Mouse (Mus musculus): ENCODE results near the gene Ube2v1. TPM values are rescaled to one million over a fixed set of nuclear protein-coding genes. Genes with fewer than 3 reads are reported as not detected.

The Ube2v1 gene
- polyA plus RNA-seq, 1 experiment, result 89.8 TPM

GRCm38 (mm10) chr2:167671101-167671633, 39.3 kb upstream of the Ube2v1 start:
- no peaks in the 10 kb centered on the region for H3K27me3 ChIP-seq (ENCODE audit: control insufficient read depth, insufficient read depth, low read length)
- H3K27ac ChIP-seq (ENCODE audit: insufficient read depth, low read depth, low read length), result peak overlapping the region; percentile 83
- 0 out of 2 replicates have a peak overlapping the region, but pooled peaks have one; percentile 4 for H3K4me3 ChIP-seq (ENCODE audit: low read depth, low read length)
- peaks cover 15% of the 10 kb centered on the region for H3K4me1 ChIP-seq (ENCODE audit: control insufficient read depth, insufficient read depth, insufficient read length, low read length)
- H3K36me3 ChIP-seq (ENCODE audit: control insufficient read depth, insufficient read depth, low read length), result no peaks in the 10 kb centered on the region
- 36% methylated on average over 5 of the region's 5 CpGs for WGBS
- TF ChIP-seq CTCF (IDR thresholded peaks at IDR 0.05; ENCODE audit: extremely low read depth, insufficient read length, insufficient replicate concordance, low read depth, low read length), result no peak
- no peak for TF ChIP-seq POLR2A (IDR thresholded peaks at IDR 0.05; ENCODE audit: low read depth, low read length)

GRCm38 (mm10) chr2:167669398-167669797, 37.5 kb upstream of the Ube2v1 start:
- Histone ChIP-seq H3K27ac (ENCODE audit: insufficient read depth, low read depth, low read length) (no peak overlapping the region), H3K27me3 (ENCODE audit: control insufficient read depth, insufficient read depth, low read length) (no peaks in the 10 kb centered on the region), H3K36me3 (ENCODE audit: control insufficient read depth, insufficient read depth, low read length) (no peaks in the 10 kb centered on the region), H3K4me1 (ENCODE audit: control insufficient read depth, insufficient read depth, insufficient read length, low read length) (peaks cover 15% of the 10 kb centered on the region), H3K4me3 (ENCODE audit: low read depth, low read length) (no peak overlapping the region)
- no peak for TF ChIP-seq POLR2A (IDR thresholded peaks at IDR 0.05; ENCODE audit: low read depth, low read length)
- TF ChIP-seq CTCF (IDR thresholded peaks at IDR 0.05; ENCODE audit: extremely low read depth, insufficient read length, insufficient replicate concordance, low read depth, low read length), result no peak
- 64% methylated on average over 4 of the region's 4 CpGs for WGBS

DNA sequence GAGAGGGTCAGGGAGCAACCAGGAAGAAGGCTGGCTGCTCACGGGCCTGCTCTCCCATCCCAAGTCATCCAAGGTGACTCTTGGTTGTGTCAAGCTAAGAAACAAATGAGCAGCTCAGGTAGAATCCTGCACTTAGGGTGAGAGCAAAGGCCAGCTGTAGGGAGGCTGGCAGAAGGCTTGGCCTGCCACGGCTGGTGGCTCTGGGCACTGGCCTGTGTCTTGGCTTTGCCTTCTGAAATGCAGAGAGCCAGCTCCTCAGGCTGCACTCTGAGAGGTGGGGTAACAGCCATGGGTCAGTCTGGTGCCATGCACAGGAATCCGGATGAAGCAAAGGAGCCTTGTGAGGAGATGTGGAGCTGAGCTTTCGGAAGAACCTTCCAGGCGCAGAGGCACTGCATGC, 36.5 kb upstream of the Ube2v1 start:
- Histone ChIP-seq H3K4me3 (ENCODE audit: low read depth, low read length) (no peak overlapping the region), H3K27ac (ENCODE audit: insufficient read depth, low read depth, low read length) (no peak overlapping the region), H3K36me3 (ENCODE audit: control insufficient read depth, insufficient read depth, low read length) (no peaks in the 10 kb centered on the region), H3K4me1 (ENCODE audit: control insufficient read depth, insufficient read depth, insufficient read length, low read length) (peaks cover 15% of the 10 kb centered on the region), H3K27me3 (ENCODE audit: control insufficient read depth, insufficient read depth, low read length) (no peaks in the 10 kb centered on the region)
- WGBS, result 88% methylated on average over 5 of the region's 5 CpGs
- TF ChIP-seq POLR2A (IDR thresholded peaks at IDR 0.05; ENCODE audit: low read depth, low read length) (no peak), CTCF (IDR thresholded peaks at IDR 0.05; ENCODE audit: extremely low read depth, insufficient read length, insufficient replicate concordance, low read depth, low read length) (no peak)

DNA sequence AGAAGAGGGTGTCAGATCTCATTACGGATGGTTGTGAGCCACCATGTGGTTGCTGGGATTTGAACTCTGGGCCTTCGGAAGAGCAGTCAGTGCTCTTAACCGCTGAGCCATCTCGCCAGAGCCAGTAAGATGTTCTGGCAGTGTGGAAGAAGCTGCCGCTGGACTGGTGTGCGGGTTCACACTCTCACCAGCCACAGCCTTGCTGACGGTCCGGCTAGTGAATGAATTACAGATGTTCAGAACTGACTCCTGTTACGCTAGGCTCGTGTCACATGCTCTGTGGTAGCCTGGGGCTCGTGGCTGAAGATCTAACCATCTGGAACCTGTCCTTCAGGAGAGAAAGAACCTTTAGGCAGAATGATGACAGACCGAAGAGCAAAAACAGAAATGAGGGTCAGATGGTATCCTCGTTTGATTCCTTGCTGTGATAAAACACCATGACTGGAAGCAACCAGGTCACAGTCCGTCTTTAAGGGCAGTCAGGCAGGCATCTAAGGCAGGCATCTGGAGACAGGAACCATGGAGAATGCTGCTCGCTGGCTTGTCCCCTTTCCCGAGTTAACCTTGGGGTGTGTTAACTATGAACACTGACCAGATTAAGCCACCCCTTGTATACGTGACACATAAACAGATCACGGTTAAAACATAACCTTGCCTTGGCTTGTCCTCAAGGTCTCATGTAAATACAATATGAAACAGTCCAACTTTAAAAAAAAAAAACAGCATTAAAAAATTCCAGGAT, 34.2 kb upstream of the Ube2v1 start:
- no peak for TF ChIP-seq POLR2A (IDR thresholded peaks at IDR 0.05; ENCODE audit: low read depth, low read length)
- TF ChIP-seq CTCF (IDR thresholded peaks at IDR 0.05; ENCODE audit: extremely low read depth, insufficient read length, insufficient replicate concordance, low read depth, low read length), result no peak
- no peak overlapping the region for H3K27ac ChIP-seq (ENCODE audit: insufficient read depth, low read depth, low read length)
- 81% methylated on average over 18 of the region's 18 CpGs for whole genome bisulfite sequencing

DNA sequence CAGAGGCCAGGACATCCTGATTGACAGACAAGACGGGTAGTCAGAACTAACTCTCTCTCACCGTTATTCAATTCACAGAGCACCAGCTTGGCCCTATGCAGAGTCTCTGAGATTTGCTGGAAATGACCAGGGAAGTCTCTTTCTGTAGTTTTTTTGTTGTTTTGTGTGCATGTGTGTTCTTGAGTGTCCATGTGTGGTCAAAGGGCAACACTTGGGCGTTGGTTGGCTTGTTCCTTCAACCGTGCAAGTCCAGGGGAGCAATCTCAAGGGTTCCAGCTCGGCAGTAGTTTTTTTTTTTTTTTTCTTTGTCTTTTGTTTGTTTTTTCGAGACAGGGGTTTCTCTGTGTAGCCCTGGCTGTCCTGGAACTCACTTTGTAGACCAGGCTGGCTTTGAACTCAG, 30.8 kb upstream of the Ube2v1 start:
- H3K27ac ChIP-seq (ENCODE audit: insufficient read depth, low read depth, low read length), result no peak overlapping the region
- H3K4me3 ChIP-seq (ENCODE audit: low read depth, low read length), result no peak overlapping the region
- H3K27me3 ChIP-seq (ENCODE audit: control insufficient read depth, insufficient read depth, low read length), result peaks cover 10% of the 10 kb centered on the region; the same call in 1 of the 2 replicates
- WGBS, result 47% methylated on average over 6 of the region's 6 CpGs
- H3K4me1 ChIP-seq (ENCODE audit: control insufficient read depth, insufficient read depth, insufficient read length, low read length), result peaks cover 21% of the 10 kb centered on the region
- H3K36me3 ChIP-seq (ENCODE audit: control insufficient read depth, insufficient read depth, low read length), result no peaks in the 10 kb centered on the region
- no peak for TF ChIP-seq CTCF (IDR thresholded peaks at IDR 0.05; ENCODE audit: extremely low read depth, insufficient read length, insufficient replicate concordance, low read depth, low read length)
- TF ChIP-seq POLR2A (IDR thresholded peaks at IDR 0.05; ENCODE audit: low read depth, low read length), result no peak

More for the DNA sequence above, 34.2 kb upstream of the Ube2v1 start:
- Histone ChIP-seq H3K4me1 (ENCODE audit: control insufficient read depth, insufficient read depth, insufficient read length, low read length) (peaks cover 14% of the 10 kb centered on the region), H3K27me3 (ENCODE audit: control insufficient read depth, insufficient read depth, low read length) (0 out of 2 replicates have a peak, but pooled peaks cover under 1% of the 10 kb centered on the region), H3K4me3 (ENCODE audit: low read depth, low read length) (no peak overlapping the region), H3K36me3 (ENCODE audit: control insufficient read depth, insufficient read depth, low read length) (no peaks in the 10 kb centered on the region)

GRCm38 (mm10) chr2:167661270-167662203, 29.6 kb upstream of the Ube2v1 start, which contains the start of gene Gm20431:
Gene Gm20431, minus strand, starts transcription at chr2:167661496.
- TF ChIP-seq CTCF (IDR thresholded peaks at IDR 0.05; ENCODE audit: extremely low read depth, insufficient read length, insufficient replicate concordance, low read depth, low read length), result no peak
- peak; percentile 36 for TF ChIP-seq POLR2A (IDR thresholded peaks at IDR 0.05; ENCODE audit: low read depth, low read length)
- Histone ChIP-seq H3K27ac (ENCODE audit: insufficient read depth, low read depth, low read length) (peak within 1 kb of the TSS; percentile 10), H3K36me3 (ENCODE audit: control insufficient read depth, insufficient read depth, low read length) (no peaks in the 10 kb centered on the region), H3K4me1 (ENCODE audit: control insufficient read depth, insufficient read depth, insufficient read length, low read length) (peaks cover 21% of the 10 kb centered on the region), H3K4me3 (ENCODE audit: low read depth, low read length) (peak within 1 kb of the TSS; percentile 70), H3K27me3 (ENCODE audit: control insufficient read depth, insufficient read depth, low read length) (peaks cover 10% of the 10 kb centered on the region; the same call in 1 of the 2 replicates)
- 1% methylated on average over 110 of the region's 110 CpGs for WGBS
